Comparison of ENCODE assay signal across 8 mouse cellular contexts in the genomic region with DNA sequence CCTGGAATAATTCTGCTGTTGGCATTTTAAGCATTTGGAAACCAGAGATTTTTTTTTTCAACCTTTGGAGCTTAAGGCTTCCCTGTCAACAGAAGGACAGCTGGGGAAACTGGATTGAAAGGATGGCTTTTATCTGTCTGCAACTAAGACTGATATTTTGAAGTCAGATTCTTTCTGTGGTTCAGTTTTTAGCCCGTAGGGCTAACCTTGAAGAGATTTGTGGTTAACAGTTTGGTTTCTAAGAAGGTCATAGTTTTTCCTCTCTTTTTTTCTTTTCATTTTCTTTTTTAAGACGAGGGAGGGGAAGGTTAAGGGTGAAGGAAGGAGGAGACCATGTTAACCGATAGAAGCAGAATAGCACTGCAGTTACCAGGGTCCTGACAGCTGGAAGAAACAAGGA. TPM values are rescaled to one million over a fixed set of nuclear protein-coding genes. Genes with fewer than 3 reads are reported as not detected.
DNase-seq lines count a peak whose midpoint lies in the region; ATAC-seq and TF ChIP-seq lines count a peak whose summit lies in the region.

No protein-coding gene starts in this region.

- H3K4me3 ChIP-seq in heart, embryonic 15.5 days = peak overlapping the region; percentile 89
- peak overlapping the region; percentile 85; the same call in 1 of the 2 replicates for H3K4me3 ChIP-seq in G1E (ENCODE audit: low read depth, low read length)
- peak overlapping the region; percentile 67 for H3K4me3 ChIP-seq in hindbrain, embryonic 11.5 days (ENCODE audit: low read depth, low read length)
- H3K4me3 ChIP-seq in midbrain, embryonic 11.5 days (ENCODE audit: low read depth, low read length) = peak overlapping the region; percentile 63

- peak overlapping the region; percentile 15; the same call in 1 of the 2 replicates for H3K27ac ChIP-seq in heart, embryonic 15.5 days
- no peak overlapping the region for H3K27ac ChIP-seq in hindbrain, embryonic 11.5 days (ENCODE audit: low read depth, low read length)
- H3K27ac ChIP-seq in midbrain, embryonic 11.5 days (ENCODE audit: low read depth, low read length) = no peak overlapping the region

- H3K27me3 ChIP-seq in heart, embryonic 15.5 days = no peaks in the 10 kb centered on the region
- peaks cover 20% of the 10 kb centered on the region for H3K27me3 ChIP-seq in G1E (ENCODE audit: insufficient read depth, low read length)
- H3K27me3 ChIP-seq in hindbrain, embryonic 11.5 days (ENCODE audit: control insufficient read depth, insufficient read depth, low read length) = no peaks in the 10 kb centered on the region
- H3K27me3 ChIP-seq in midbrain, embryonic 11.5 days (ENCODE audit: control insufficient read depth, insufficient read depth, low read length) = no peaks in the 10 kb centered on the region

- no peaks in the 10 kb centered on the region for H3K9me3 ChIP-seq in heart, embryonic 15.5 days (replicated peaks)
- H3K9me3 ChIP-seq in G1E (replicated peaks) = no peaks in the 10 kb centered on the region
- H3K9me3 ChIP-seq in hindbrain, embryonic 11.5 days (ENCODE audit: control insufficient read depth, low read length) = no peaks in the 10 kb centered on the region
- H3K9me3 ChIP-seq in midbrain, embryonic 11.5 days (ENCODE audit: control insufficient read depth, low read length) = no peaks in the 10 kb centered on the region

- peak overlapping the region; percentile 90 for H3K4me2 ChIP-seq in heart, embryonic 15.5 days
- H3K4me2 ChIP-seq in hindbrain, embryonic 11.5 days (replicated peaks; ENCODE audit: low read depth, low read length) = peak overlapping the region; percentile 93
- peak overlapping the region; percentile 89 for H3K4me2 ChIP-seq in midbrain, embryonic 11.5 days

- DNase-seq in heart, adult 8-10 months (ENCODE audit: low spot score) = no peak
- peak; percentile 13 for DNase-seq in G1E (ENCODE audit: low spot score)
- DNase-seq in hindbrain, embryonic 11.5 days (ENCODE audit: low spot score) = peak; percentile 8
- no peak for DNase-seq in midbrain, embryonic 11.5 days (ENCODE audit: low spot score, missing footprints)
- no peak for DNase-seq in spleen, postnatal 14 days (ENCODE audit: low spot score in 2 of 2)
- no peak for DNase-seq in ovary, postnatal 36 days (ENCODE audit: low spot score)

- peaks cover 37% of the 10 kb centered on the region for H3K4me1 ChIP-seq in heart, embryonic 15.5 days (replicated peaks)
- peaks cover 36% of the 10 kb centered on the region for H3K4me1 ChIP-seq in G1E (ENCODE audit: insufficient read depth, low read depth, low read length)
- H3K4me1 ChIP-seq in hindbrain, embryonic 11.5 days (replicated peaks; ENCODE audit: control insufficient read depth, insufficient read depth, low read length) = peaks cover 6% of the 10 kb centered on the region; the same call in 1 of the 2 replicates
- peaks cover 30% of the 10 kb centered on the region for H3K4me1 ChIP-seq in midbrain, embryonic 11.5 days (ENCODE audit: control insufficient read depth, insufficient read depth, low read length)

- H3K36me3 ChIP-seq in heart, embryonic 15.5 days = no peaks in the 10 kb centered on the region
- peaks cover 7% of the 10 kb centered on the region for H3K36me3 ChIP-seq in G1E (replicated peaks)
- no peaks in the 10 kb centered on the region for H3K36me3 ChIP-seq in hindbrain, embryonic 11.5 days (ENCODE audit: control insufficient read depth, insufficient read depth, low read length)
- no peaks in the 10 kb centered on the region for H3K36me3 ChIP-seq in midbrain, embryonic 11.5 days (ENCODE audit: control insufficient read depth, insufficient read depth, low read length)

- no peak for TF ChIP-seq CTCF in G1E (IDR thresholded peaks at IDR 0.05; ENCODE audit: low read depth, low read length)

- WGBS in heart, embryonic 15.5 days = 0% methylated on average over 3 of the region's 3 CpGs
- 13% methylated on average over 3 of the region's 3 CpGs for WGBS in hindbrain, embryonic 11.5 days
- 13% methylated on average over 3 of the region's 3 CpGs for WGBS in midbrain, embryonic 11.5 days

- ATAC-seq in heart, embryonic 15.5 days (replicated peaks; ENCODE audit: insufficient number of reproducible peaks, insufficient read depth, low FRiP score, low read depth) = no peak
- no peak for ATAC-seq in G1E (ENCODE audit: extremely low read depth, insufficient number of reproducible peaks, low FRiP score, poor library complexity, severe bottlenecking)
- no peak for ATAC-seq in hindbrain, embryonic 11.5 days (ENCODE audit: low FRiP score)
- ATAC-seq in midbrain, embryonic 11.5 days (ENCODE audit: low FRiP score) = no peak
- no peak for ATAC-seq in megakaryocyte-erythroid progenitor cell, adult 5-6 weeks (replicated peaks; ENCODE audit: low FRiP score, low TSS enrichment, poor library complexity, severe bottlenecking)

- peak overlapping the region; percentile 96 for H3K9ac ChIP-seq in heart, embryonic 15.5 days
- H3K9ac ChIP-seq in hindbrain, embryonic 11.5 days (ENCODE audit: low read depth, low read length) = peak overlapping the region; percentile 87
- peak overlapping the region; percentile 90 for H3K9ac ChIP-seq in midbrain, embryonic 11.5 days (ENCODE audit: low read length)

RNA-seq across cellular contexts. Expression of a gene that starts 0.9 kb away (rescaled TPM):
- polyA plus RNA-seq in heart, embryonic 15.5 days (2015; fragmentation: Nextera tagmentation; extraction: Ambion mirVana) = 7.5 and 10.8 TPM in 2 replicates
- total RNA-seq in heart, adult 8-10 months (2022) = 10 to 100 TPM; 19.6 to 21.4 (median 20.5) TPM
- total RNA-seq in G1E (2014; fragmentation: Nextera tagmentation) (11.4 and 14.4 TPM in 2 replicates), G1E (2017) (9.4 and 14.5 TPM in 2 replicates)
- 3.2 and 5.1 TPM in 2 replicates for polyA plus RNA-seq in G1E (2012)
- polyA plus RNA-seq in hindbrain, embryonic 11.5 days (2014; fragmentation: Nextera tagmentation; extraction: Ambion mirVana) = 13.7 and 18.6 TPM in 2 replicates
- 13.4 and 13.5 TPM in 2 replicates for polyA plus RNA-seq in midbrain, embryonic 11.5 days (2014; fragmentation: Nextera tagmentation; extraction: Ambion mirVana)
- 4.7 and 5.3 TPM in 2 replicates for total RNA-seq in megakaryocyte-erythroid progenitor cell, adult 5-6 weeks (2014; fragmentation: Nextera tagmentation)
- 1.9 and 2.1 TPM in 2 replicates for total RNA-seq in megakaryocyte-erythroid progenitor cell, adult 5-6 weeks (2017)

Comparison
In these comparisons a context has a peak if more than half of its experiments do, and no peak if none do; other contexts are left out.
1. DNase-seq: peak in G1E (single experiment) and hindbrain, embryonic 11.5 days (single experiment); none in heart, adult 8-10 months (single experiment), midbrain, embryonic 11.5 days (single experiment), spleen, postnatal 14 days (0 of 2) and ovary, postnatal 36 days (single experiment).
2. Peak in every context shown above with its lines, with median percentiles within 50 percentile points of each other: H3K4me2 ChIP-seq, H3K4me3 ChIP-seq and H3K9ac ChIP-seq.